Mouse (Mus musculus) retina, postnatal 7 days (tissue): Measurements from ENCODE around the gene Sbno2.
A peak's percentile ranks its signal among the peaks of the same experiment; 100 is the strongest.

ENCODE experiments used
- DNase-seq: peaks from one replicate; pipeline ENCODE4 v3.0.0-alpha.2; 2012; ENCODE audit warnings: low read depth, low spot score

Sbno2 gene

GRCm38 (mm10) chr10:80141786-80142529, 36.6 kb upstream of the Sbno2 start:
- DNase-seq: peak; percentile 97

DNA sequence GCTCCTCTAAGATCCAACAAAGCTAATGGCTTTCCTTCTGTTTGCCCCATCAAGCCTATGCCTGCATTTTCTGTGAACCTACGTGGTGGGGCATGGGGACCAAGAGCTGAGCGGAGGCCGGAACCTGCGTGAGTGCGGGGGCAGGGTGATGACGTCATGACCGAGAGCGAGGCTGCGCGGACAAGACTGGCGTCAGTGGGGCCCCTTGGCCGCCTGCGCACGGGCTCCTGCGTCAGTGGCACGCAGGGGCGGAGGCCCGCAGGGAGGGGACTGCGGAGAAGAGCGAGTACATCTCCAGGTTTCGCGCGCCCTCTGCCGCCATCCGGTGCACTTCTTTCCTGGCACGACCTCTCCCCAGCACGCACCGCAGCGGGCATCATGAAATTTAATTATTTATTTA, 35.9 kb upstream of the Sbno2 start:
- DNase-seq: peak; percentile 85

- no peak for DNase-seq
Observed at GRCm38 (mm10) chr10:80140666-80141035, 35.3 kb upstream of the Sbno2 start, which contains the start of gene Cbarp. Gene Cbarp, minus strand, starts transcription at chr10:80140835.

DNA sequence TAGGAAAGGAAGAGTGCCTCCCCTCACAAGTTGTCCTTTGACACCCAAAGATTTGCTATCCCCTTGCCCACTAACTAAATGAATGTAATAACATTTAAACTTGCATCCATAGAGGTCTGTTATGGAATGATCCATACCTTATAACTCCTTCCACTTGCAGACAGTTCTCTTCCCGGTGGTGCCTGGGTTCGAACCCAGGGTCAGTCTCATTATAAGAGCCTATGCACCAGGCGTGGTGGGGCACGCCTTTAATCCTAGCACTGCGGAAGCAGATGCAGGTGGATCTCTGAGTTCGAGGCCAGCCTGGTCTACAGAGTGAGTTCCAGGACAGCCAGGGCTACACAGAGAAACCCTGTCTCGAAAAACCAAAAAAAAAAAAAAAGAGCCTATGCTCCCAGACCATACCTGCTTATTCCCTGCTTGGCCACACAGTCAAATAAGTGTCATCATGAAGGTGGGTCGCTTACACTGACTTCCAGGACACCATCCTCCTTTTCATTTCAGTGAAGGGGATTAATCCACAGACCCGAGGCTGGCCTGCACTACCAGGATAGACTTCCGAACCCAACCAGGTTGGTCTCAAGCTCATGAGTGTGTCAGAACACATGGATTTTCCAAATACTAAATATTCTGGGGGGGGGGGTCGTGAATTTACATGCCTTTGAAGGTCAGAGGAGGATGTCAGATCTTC, 34.7 kb upstream of the Sbno2 start:
- DNase-seq: no peak

GRCm38 (mm10) chr10:80139439-80139775, 34.0 kb upstream of the Sbno2 start:
- no peak for DNase-seq

GRCm38 (mm10) chr10:80138553-80139438, 33.4 kb upstream of the Sbno2 start, which contains the start of gene Atp5d:
Gene Atp5d, plus strand, starts transcription at chr10:80138632.
- DNase-seq: no peak

DNA sequence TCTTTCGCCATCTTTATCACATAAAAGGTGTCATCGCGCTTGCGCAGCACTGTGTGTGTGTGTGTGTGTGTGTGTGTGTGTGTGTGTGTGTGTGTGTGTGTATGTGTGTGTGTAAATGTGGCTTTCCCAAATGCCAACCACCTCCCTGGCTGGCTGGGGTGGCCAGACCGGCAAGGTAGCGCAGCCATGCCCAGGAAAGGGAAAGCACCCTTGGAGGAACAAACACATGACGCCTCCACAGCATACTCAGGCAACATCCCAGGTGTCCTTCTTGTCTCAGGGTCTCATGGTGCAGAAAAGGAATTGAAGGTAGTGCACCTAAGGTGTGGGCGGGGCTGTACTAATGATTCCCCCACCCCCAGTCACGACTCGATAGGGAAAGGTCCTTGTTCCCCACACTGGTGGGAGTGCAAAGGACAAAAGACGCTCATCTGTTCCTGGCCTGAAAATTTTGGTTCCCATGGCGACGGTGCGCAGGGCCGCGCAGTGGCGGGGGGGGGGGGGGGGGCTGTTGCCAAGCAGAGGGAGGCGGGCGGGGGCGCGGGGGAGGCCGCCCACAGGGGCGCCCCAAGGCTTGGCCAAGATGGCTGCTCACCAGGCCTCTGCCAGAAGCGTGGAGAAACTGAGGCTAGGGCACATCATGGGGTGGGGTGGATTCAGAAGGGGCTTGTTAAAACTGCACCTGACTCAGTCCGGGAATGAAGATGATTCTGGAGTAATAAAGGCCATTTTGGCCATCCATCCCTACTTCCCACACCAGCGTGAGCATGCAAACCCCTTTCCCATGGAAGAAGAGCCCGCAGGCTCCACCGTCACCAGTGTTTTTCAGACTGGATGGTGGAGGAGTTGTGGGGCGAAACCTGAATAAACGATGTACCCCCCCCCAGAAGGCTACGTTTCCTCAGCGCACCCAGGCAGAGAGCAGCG, 32.5 kb upstream of the Sbno2 start:
- DNase-seq: no peak

DNA sequence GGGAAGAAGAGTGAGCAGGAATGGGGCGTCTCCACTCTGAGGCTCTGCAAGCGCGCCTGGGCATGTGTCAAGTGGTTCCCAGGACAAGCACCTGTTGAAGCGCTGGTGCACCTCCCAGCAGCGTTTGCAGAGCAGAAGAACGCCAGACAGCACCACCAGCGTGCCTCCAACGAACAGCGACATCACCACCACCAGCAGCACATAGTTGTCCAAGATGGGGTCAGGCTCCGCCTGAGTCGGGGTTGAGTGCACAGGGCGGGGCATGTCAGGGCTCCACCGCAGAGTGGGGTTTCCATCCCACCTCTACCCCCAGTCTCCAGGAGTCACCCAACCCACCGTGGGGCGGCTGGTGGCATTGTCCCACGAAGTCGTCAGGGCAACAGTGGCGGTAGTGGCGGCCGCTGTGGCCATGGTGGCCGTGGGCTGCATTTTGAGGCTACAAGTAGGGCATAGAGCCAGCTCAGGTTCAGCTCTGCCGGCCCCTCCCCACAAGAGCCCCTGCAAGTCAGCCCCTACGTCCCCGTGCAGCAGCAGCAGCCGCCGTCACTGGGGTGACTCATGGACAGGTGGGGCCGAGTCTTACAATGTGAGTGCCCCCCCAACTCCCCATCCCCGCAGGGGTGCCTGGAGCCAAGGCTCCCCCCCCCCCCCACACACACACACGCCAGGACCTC, 31.7 kb upstream of the Sbno2 start:
- no peak for DNase-seq

DNA sequence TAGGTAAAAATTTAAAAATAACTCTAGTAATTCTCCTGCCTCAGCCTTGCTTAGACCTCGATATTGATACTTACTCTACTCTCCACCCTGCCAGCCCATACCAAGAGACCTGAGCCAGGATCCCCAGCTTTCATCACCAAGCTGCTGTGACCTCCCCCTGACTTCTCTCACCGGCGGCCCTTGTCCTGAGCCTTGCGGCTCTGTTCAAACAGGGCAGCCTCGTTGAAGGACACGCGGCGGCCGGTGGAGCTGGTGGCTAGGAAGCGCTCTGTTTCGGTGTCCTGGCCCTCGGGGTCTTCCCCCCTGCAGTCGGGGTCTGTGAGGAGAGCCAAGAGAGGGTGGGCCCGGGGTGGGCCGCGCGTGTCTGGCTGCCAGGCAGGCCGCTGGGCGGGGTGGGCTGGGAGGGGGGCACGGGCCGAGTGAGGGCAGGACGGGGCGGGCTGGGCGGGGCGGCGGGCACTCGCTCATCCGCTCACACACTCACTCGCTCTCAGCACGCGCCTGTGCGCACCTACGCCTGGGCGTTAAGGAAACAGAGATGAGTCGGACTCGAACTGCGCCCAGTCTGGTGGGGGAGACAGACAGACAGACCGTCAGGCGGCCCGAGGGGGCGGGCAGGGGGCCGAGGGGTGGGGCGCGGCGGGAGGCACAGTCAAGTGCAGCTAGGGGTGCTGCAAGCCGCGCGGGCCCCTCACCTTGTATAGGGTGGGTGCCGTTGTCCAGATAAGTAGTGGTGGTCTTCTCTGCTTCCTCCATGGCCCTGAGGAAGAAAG, 31.0 kb upstream of the Sbno2 start:
- DNase-seq: no peak

DNA sequence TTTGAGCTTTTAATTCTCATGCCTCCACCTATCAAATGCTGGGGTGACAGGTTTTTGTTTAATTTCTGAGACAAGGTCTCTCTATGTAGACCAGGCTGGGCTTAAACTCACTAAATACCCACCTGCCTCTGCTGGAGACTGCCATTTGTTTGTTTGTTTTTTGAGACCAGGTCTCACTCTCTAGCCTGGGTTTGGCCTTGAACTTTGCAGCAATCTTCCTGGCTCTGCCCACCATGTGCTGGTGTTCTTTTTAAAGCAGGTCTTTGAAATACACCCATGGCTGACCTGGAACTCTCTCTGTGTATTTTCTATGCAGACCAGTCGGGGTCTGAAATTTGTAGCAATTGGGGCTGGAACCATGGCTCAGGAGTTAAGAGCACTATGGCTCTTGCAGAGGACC, 30.3 kb upstream of the Sbno2 start:
- DNase-seq: no peak

DNA sequence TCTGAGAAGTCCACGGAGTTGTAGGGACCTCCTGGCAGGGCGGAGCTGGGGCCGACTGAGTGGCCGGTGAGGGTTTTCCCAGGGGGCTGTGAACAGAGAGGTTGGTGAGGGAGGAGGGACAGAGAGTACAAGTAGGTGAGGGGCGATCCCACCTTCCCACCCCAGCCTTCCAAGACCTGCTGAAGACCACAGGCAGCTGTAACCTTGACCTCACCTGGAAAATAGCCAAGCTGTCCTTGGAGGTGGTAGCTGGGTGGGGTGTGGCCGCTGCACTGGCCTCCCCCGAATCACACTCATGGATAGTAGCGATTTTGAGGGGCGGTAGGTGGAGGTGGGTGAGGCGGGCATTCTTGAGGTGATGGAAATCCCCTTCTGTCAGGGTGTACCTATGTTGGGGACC, 29.8 kb upstream of the Sbno2 start:
- DNase-seq: no peak

GRCm38 (mm10) chr10:80134421-80134820, 29.1 kb upstream of the Sbno2 start:
- no peak for DNase-seq

- no peak for DNase-seq
Observed at GRCm38 (mm10) chr10:80133226-80133849, 28.0 kb upstream of the Sbno2 start.

DNA sequence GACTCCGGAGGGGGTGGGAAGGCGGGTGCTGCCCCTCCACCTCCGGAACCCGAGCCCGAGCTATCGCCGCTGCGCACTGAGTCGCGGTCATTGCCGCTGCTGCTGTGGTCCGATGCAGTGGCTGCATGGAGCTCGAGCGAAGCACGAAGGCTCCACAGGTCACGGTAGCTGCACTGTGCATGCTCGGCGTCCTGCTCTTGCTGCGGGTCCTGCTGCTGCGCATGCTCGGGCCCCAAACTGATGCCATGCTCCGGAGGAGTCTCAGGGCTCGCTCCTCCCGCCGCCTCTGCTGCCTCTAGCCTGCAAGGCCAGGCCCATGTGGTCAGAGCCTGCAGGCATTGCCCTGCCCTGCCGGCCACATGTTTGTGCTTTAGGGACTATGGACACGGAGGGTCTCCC, 26.6 kb upstream of the Sbno2 start:
- no peak for DNase-seq

- no peak for DNase-seq
Observed at GRCm38 (mm10) chr10:80131316-80131951, 26.1 kb upstream of the Sbno2 start.

- no peak for DNase-seq
Observed at GRCm38 (mm10) chr10:80130403-80131031, 25.1 kb upstream of the Sbno2 start.

DNA sequence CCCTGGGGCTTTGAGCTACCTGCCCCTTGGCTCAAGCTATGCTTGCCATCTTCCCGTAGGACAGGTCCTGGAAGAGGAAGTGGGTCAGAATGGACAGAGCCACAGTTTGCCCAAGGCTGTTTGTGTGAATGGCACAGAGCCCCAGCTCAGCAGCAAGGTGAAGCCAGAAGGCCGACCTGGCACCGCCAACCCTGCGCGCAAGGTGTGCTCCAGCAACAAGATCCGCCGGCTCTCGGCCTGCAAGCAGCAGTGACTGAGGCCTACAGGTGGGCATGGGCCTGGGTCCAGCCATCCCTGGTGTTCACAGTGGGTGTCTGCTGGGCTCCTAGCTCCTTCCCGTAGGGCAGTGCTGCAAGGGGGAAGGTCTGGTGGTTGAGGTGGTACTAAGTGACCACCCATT, 24.5 kb upstream of the Sbno2 start:
- DNase-seq: no peak

DNA sequence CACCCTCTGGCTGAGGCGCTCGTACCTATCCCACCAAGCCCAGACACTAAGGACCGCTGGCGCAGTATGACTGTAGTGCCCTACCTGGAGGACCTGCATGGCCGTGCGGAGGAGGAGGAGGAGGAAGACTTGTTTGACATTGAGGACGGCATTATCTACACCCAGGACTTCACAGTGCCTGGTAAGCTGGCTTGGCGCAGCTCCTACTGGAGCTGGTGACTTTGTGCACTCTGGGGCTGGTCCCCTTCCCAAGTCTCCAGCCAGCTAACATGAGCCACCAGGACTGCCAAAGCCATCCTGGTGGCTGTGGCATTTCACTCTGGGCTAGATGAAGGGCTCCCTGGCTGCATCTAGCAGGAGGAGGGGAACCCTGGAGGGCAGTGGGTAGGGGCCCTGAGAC, 22.5 kb upstream of the Sbno2 start:
- no peak for DNase-seq
